Mouse (Mus musculus): ENCODE results near the gene Dgcr8. TPM values are rescaled to one million over a fixed set of nuclear protein-coding genes. Genes with fewer than 3 reads are reported as not detected.

The Dgcr8 gene
- polyA plus RNA-seq, 1 experiment from 2014 or later = 28.6 TPM

DNA sequence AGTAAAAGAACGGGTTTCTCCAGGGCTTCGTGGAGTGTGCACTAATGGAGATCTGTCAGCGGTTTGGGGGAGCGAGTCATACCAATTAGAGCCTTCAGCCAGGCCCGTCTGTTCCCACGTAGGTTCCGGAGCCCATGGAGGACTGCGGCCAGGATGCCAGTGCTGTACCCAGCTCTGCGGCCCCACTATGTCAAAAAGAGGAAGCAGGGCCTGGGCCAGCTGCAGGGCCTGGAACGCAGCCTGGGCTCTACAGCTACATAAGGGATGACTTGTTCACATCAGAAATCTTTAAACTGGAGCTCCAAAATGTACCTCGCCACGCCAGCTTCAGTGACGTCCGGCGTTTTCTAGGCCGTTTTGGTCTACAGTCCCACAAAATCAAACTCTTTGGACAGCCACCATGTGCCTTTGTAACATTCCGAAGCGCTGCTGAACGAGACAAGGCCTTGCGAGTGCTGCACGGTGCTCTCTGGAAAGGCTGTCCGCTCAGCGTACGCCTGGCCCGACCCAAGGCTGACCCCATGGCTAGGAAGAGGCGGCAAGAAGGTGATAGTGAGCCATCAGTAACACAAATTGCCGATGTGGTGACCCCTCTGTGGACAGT lies 39.6 kb downstream of the Dgcr8 start:
- Histone ChIP-seq H3K4me2 (replicated peaks) (peak overlapping the region; percentile 84), H3K9ac (peak overlapping the region; percentile 80), H3K36me3 (peaks cover 64% of the 10 kb centered on the region), H3K4me3 (replicated peaks) (peak overlapping the region; percentile 67), H3K4me1 (peaks cover 39% of the 10 kb centered on the region), H3K27ac (replicated peaks) (peak overlapping the region; percentile 96), H3K27me3 (no peaks in the 10 kb centered on the region), H3K9me3 (replicated peaks) (no peaks in the 10 kb centered on the region)
- ATAC-seq (ENCODE audit: insufficient number of reproducible peaks, low FRiP score, low TSS enrichment, low read depth) = 0 out of 2 replicates have a peak, but pooled peaks have one; percentile 1
- 4% methylated on average over 27 of the region's 27 CpGs for WGBS

DNA sequence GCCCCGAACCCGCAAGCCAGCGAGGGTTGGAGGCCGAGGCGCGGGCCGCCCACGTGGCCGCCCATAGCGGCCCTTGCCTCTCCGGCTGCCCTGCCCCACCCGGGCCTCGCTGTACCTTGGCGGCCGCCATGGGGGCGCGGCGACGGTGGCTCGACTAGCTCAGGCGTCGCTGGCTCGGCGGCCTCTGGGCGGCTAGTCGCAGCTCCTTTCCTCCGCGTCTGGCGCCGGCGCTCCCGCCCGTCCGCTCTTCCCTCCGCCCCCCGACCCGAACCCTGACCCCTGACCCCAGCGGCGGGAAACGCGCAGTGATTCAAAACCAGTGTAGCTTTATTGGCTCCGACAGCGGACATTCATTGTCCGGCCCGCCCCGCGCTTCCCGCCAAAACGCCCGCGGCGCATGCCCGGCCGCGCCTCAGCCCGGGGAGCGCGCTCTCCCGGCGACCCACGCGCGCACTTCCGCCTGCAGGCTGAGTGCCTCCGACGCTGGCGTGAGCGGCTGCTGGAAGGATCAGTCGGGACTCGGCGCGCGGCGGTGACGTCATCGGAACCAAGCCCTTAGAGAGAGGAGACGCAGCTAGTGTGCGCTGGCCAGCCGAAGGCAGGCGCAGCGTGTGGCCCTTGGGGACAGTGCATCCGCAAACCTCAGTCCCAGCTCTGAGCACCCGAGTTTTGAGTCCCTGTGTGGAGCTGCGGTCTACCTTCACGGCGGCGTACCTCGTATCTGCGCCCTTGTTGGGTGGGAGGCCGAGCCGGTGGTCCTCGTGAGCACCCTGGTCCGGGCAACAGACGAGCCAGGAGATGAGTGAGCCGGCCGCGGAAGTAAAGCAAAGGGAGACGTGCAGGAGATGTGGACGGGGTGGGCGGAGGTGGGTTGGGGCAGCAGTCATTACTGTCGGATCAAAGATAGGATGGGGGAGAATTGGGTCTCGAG lies 40.3 kb downstream of the Dgcr8 start, which contains the start of the genes Trmt2a and Ranbp1:
TSS of gene Trmt2a (plus strand) at position 247 of the 931 bp plus-strand sequence.
TSS of gene Ranbp1 (minus strand) at position 300 of the 931 bp plus-strand sequence.
- peaks cover 64% of the 10 kb centered on the region for H3K36me3 ChIP-seq
- peak; percentile 93 for ATAC-seq (ENCODE audit: insufficient number of reproducible peaks, low FRiP score, low TSS enrichment, low read depth)
- WGBS = under 1% methylated on average over 96 of the region's 102 CpGs

GRCm38 (mm10) chr16:18247521-18248399 lies 41.3 kb downstream of the Dgcr8 start:
- Histone ChIP-seq H3K27ac (replicated peaks) (peak overlapping the region; percentile 96), H3K4me3 (replicated peaks) (peak overlapping the region; percentile 67), H3K4me1 (peaks cover 39% of the 10 kb centered on the region), H3K9ac (peak overlapping the region; percentile 72), H3K4me2 (replicated peaks) (peak overlapping the region; percentile 84), H3K36me3 (peaks cover 64% of the 10 kb centered on the region), H3K27me3 (no peaks in the 10 kb centered on the region), H3K9me3 (replicated peaks) (no peaks in the 10 kb centered on the region)
- ATAC-seq (ENCODE audit: insufficient number of reproducible peaks, low FRiP score, low TSS enrichment, low read depth) = no peak
- WGBS = under 1% methylated on average over 33 of the region's 33 CpGs

More for the DNA sequence above, 40.3 kb downstream of the Dgcr8 start, which contains the start of the genes Trmt2a and Ranbp1:
- Histone ChIP-seq H3K4me2 (replicated peaks) (peak within 1 kb of the TSS; percentile 84), H3K9me3 (replicated peaks) (no peaks in the 10 kb centered on the region), H3K27me3 (no peaks in the 10 kb centered on the region), H3K4me1 (peaks cover 39% of the 10 kb centered on the region), H3K4me3 (replicated peaks) (peak within 1 kb of the TSS; percentile 67), H3K27ac (replicated peaks) (peak within 1 kb of the TSS; percentile 96), H3K9ac (peak within 1 kb of the TSS; percentile 80)

DNA sequence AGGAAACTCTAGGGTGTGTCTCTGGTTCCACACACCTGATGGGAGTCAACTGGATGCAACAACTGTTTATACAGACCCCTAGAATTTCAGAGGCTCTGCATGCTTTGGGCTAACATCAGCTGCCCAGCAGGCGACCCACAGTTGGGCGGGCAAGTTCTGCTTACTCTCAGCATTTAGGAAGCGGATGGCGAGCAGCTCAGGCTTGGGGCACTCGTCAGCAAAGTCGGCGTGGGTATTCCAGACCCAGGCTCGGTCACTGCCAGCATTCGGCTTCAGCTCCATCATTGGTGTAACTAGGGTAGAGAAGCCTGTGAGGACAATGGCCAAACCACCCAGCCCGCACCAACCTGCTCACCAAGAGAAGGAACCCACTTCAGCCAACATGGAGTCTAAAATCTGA lies 47.5 kb downstream of the Dgcr8 start:
- no peak for ATAC-seq (ENCODE audit: insufficient number of reproducible peaks, low FRiP score, low TSS enrichment, low read depth)
- H3K4me2 ChIP-seq (replicated peaks) = no peak overlapping the region
- H3K9me3 ChIP-seq (replicated peaks) = no peaks in the 10 kb centered on the region
- 94% methylated on average over 10 of the region's 10 CpGs for WGBS
- H3K9ac ChIP-seq = no peak overlapping the region
- H3K27me3 ChIP-seq = no peaks in the 10 kb centered on the region
- H3K4me3 ChIP-seq (replicated peaks) = no peak overlapping the region
- H3K4me1 ChIP-seq = peaks cover 6% of the 10 kb centered on the region
- peaks cover 96% of the 10 kb centered on the region for H3K36me3 ChIP-seq
- H3K27ac ChIP-seq (replicated peaks) = no peak overlapping the region

GRCm38 (mm10) chr16:18236676-18237501 lies 52.2 kb downstream of the Dgcr8 start:
- Histone ChIP-seq H3K4me3 (replicated peaks) (no peak overlapping the region), H3K27me3 (no peaks in the 10 kb centered on the region), H3K4me2 (replicated peaks) (no peak overlapping the region), H3K9me3 (replicated peaks) (no peaks in the 10 kb centered on the region), H3K27ac (replicated peaks) (peak overlapping the region; percentile 91), H3K4me1 (peaks cover 31% of the 10 kb centered on the region), H3K36me3 (peaks cover 49% of the 10 kb centered on the region), H3K9ac (no peak overlapping the region)
- no peak for ATAC-seq (ENCODE audit: insufficient number of reproducible peaks, low FRiP score, low TSS enrichment, low read depth)
- 69% methylated on average over 7 of the region's 7 CpGs for WGBS

- WGBS = 3% methylated on average over 19 of the region's 19 CpGs
- Histone ChIP-seq H3K9me3 (replicated peaks) (no peaks in the 10 kb centered on the region), H3K4me1 (peaks cover 38% of the 10 kb centered on the region), H3K27ac (replicated peaks) (peak overlapping the region; percentile 91), H3K4me2 (replicated peaks) (peak overlapping the region; percentile 76), H3K36me3 (peaks cover 36% of the 10 kb centered on the region), H3K9ac (peak overlapping the region; percentile 81), H3K27me3 (no peaks in the 10 kb centered on the region), H3K4me3 (replicated peaks) (peak overlapping the region; percentile 87)
- ATAC-seq (ENCODE audit: insufficient number of reproducible peaks, low FRiP score, low TSS enrichment, low read depth) = peak; percentile 68
Observed at GRCm38 (mm10) chr16:18235389-18236065, 53.5 kb downstream of the Dgcr8 start.

- Histone ChIP-seq H3K4me1 (peaks cover 45% of the 10 kb centered on the region), H3K9ac (peak within 1 kb of the TSS; percentile 81), H3K27ac (replicated peaks) (peak within 1 kb of the TSS; percentile 91), H3K36me3 (peaks cover 29% of the 10 kb centered on the region), H3K9me3 (replicated peaks) (no peaks in the 10 kb centered on the region), H3K27me3 (no peaks in the 10 kb centered on the region), H3K4me2 (replicated peaks) (peak within 1 kb of the TSS; percentile 76), H3K4me3 (replicated peaks) (peak within 1 kb of the TSS; percentile 87)
- peak; percentile 88 for ATAC-seq (ENCODE audit: insufficient number of reproducible peaks, low FRiP score, low TSS enrichment, low read depth)
- WGBS = under 1% methylated on average over 59 of the region's 79 CpGs
Observed at GRCm38 (mm10) chr16:18234671-18235388, 54.2 kb downstream of the Dgcr8 start, which contains the start of gene Zdhhc8. TSS of gene Zdhhc8 (minus strand) at chr16:18235136.

- no peak for ATAC-seq (ENCODE audit: insufficient number of reproducible peaks, low FRiP score, low TSS enrichment, low read depth)
- no peaks in the 10 kb centered on the region for H3K27me3 ChIP-seq
- WGBS = 11% methylated on average over 13 of the region's 13 CpGs
- peak overlapping the region; percentile 76 for H3K4me2 ChIP-seq (replicated peaks)
- peaks cover 53% of the 10 kb centered on the region for H3K4me1 ChIP-seq
- peak overlapping the region; percentile 91 for H3K27ac ChIP-seq (replicated peaks)
- H3K9ac ChIP-seq = peak overlapping the region; percentile 81
- H3K9me3 ChIP-seq (replicated peaks) = no peaks in the 10 kb centered on the region
- peaks cover 23% of the 10 kb centered on the region for H3K36me3 ChIP-seq
- peak overlapping the region; percentile 87 for H3K4me3 ChIP-seq (replicated peaks)
Observed at GRCm38 (mm10) chr16:18233919-18234670, 55.0 kb downstream of the Dgcr8 start.

- Histone ChIP-seq H3K36me3 (peaks cover 20% of the 10 kb centered on the region), H3K9ac (no peak overlapping the region), H3K27me3 (no peaks in the 10 kb centered on the region), H3K9me3 (replicated peaks) (no peaks in the 10 kb centered on the region), H3K4me1 (peaks cover 53% of the 10 kb centered on the region), H3K4me2 (replicated peaks) (no peak overlapping the region), H3K27ac (replicated peaks) (no peak overlapping the region), H3K4me3 (replicated peaks) (peak overlapping the region; percentile 87)
- WGBS = 16% methylated on average over 1 of the region's 1 CpGs
- ATAC-seq (ENCODE audit: insufficient number of reproducible peaks, low FRiP score, low TSS enrichment, low read depth) = no peak
Observed at GRCm38 (mm10) chr16:18233451-18233850, 55.6 kb downstream of the Dgcr8 start.

Measured in embryonic facial prominence, embryonic 15.5 days (tissue).